Mouse (Mus musculus): Measurements from ENCODE around the gene Elmod3. TPM values are rescaled to one million over a fixed set of nuclear protein-coding genes. Genes with fewer than 3 reads are reported as not detected.

The Elmod3 gene
- total RNA-seq (2021) = 10 to 100 TPM; 13.0 to 14.4 TPM

GRCm38 (mm10) chr6:72597956-72598753 is at the start of gene Elmod3, which contains the start of gene Retsat:
Gene Elmod3 (minus strand): TSS chr6:72598413.
Gene Retsat (plus strand): TSS chr6:72598475.
- peak; percentile 94 for DNase-seq (ENCODE audit: extremely low spot score in 1 of 2, low spot score in 2 of 2)
- intact Hi-C loops (cut with DNase I) = no loop called here

- DNase-seq (ENCODE audit: extremely low spot score in 1 of 2, low spot score in 2 of 2) = peak; percentile 73
- intact Hi-C loops (cut with DNase I) = loop anchor here (2.0 kb wide), 1 partner anchor 141 kb away; the partner anchor contains the start of gene Tcf7l1
Observed at GRCm38 (mm10) chr6:72647383-72647820, 49.2 kb upstream of the Elmod3 start.

- intact Hi-C loops (cut with DNase I) = no loop called here
- no peak for DNase-seq (ENCODE audit: extremely low spot score in 1 of 2, low spot score in 2 of 2)
Observed at GRCm38 (mm10) chr6:72645364-72645763, 47.2 kb upstream of the Elmod3 start.

GRCm38 (mm10) chr6:72644576-72644975 is 46.4 kb upstream of the Elmod3 start:
- intact Hi-C loops (cut with DNase I) = no loop called here
- no peak for DNase-seq (ENCODE audit: extremely low spot score in 1 of 2, low spot score in 2 of 2)

- DNase-seq (ENCODE audit: extremely low spot score in 1 of 2, low spot score in 2 of 2) = no peak
- intact Hi-C loops (cut with DNase I) = no loop called here
Observed at GRCm38 (mm10) chr6:72641218-72641954, 43.2 kb upstream of the Elmod3 start.

GRCm38 (mm10) chr6:72636940-72637339 is 38.7 kb upstream of the Elmod3 start:
- intact Hi-C loops (cut with DNase I) = loop anchor here (5.0 to 10.0 kb wide), 2 partner anchors 195 to 588 kb away; partner anchors contain the start of gene Dnah6
- DNase-seq (ENCODE audit: extremely low spot score in 1 of 2, low spot score in 2 of 2) = no peak

GRCm38 (mm10) chr6:72635760-72636431 is 37.7 kb upstream of the Elmod3 start:
- intact Hi-C loops (cut with DNase I) = loop anchor here (5.0 to 10.0 kb wide), 2 partner anchors 196 to 589 kb away; partner anchors contain the start of gene Dnah6
- peak; percentile 23 to 57 for DNase-seq (ENCODE audit: extremely low spot score in 1 of 2, low spot score in 2 of 2)

GRCm38 (mm10) chr6:72634311-72634710 is 36.1 kb upstream of the Elmod3 start:
- DNase-seq (ENCODE audit: extremely low spot score in 1 of 2, low spot score in 2 of 2) = no peak
- intact Hi-C loops (cut with DNase I) = loop anchor here (10.0 kb wide), 1 partner anchor 590 kb away; the partner anchor contains the start of gene Dnah6

- no peak for DNase-seq (ENCODE audit: extremely low spot score in 1 of 2, low spot score in 2 of 2)
- intact Hi-C loops (cut with DNase I) = loop anchor here (10.0 kb wide), 1 partner anchor 593 kb away; the partner anchor contains the start of gene Dnah6
Observed at GRCm38 (mm10) chr6:72631700-72632099, 33.5 kb upstream of the Elmod3 start.

- DNase-seq (ENCODE audit: extremely low spot score in 1 of 2, low spot score in 2 of 2) = no peak
- intact Hi-C loops (cut with DNase I) = loop anchor here (10.0 kb wide), 1 partner anchor 594 kb away; the partner anchor contains the start of gene Dnah6
Observed at GRCm38 (mm10) chr6:72630961-72631360, 32.7 kb upstream of the Elmod3 start.

- intact Hi-C loops (cut with DNase I) = loop anchor here (10.0 kb wide), 1 partner anchor 594 kb away; the partner anchor contains the start of gene Dnah6
- DNase-seq (ENCODE audit: extremely low spot score in 1 of 2, low spot score in 2 of 2) = no peak
Observed at GRCm38 (mm10) chr6:72630370-72630769, 32.2 kb upstream of the Elmod3 start.

- intact Hi-C loops (cut with DNase I) = no loop called here
- peak in 1 of 2 experiments; percentile 45 for DNase-seq (ENCODE audit: extremely low spot score in 1 of 2, low spot score in 2 of 2)
Observed at GRCm38 (mm10) chr6:72627276-72627675, 29.1 kb upstream of the Elmod3 start.

- no peak for DNase-seq (ENCODE audit: extremely low spot score in 1 of 2, low spot score in 2 of 2)
- intact Hi-C loops (cut with DNase I) = no loop called here
Observed at GRCm38 (mm10) chr6:72626391-72626790, 28.2 kb upstream of the Elmod3 start.

GRCm38 (mm10) chr6:72623661-72624402 is 25.6 kb upstream of the Elmod3 start:
- DNase-seq (ENCODE audit: extremely low spot score in 1 of 2, low spot score in 2 of 2) = no peak
- intact Hi-C loops (cut with DNase I) = no loop called here

- DNase-seq (ENCODE audit: extremely low spot score in 1 of 2, low spot score in 2 of 2) = no peak
- intact Hi-C loops (cut with DNase I) = no loop called here
Observed at GRCm38 (mm10) chr6:72622917-72623316, 24.7 kb upstream of the Elmod3 start.

- no peak for DNase-seq (ENCODE audit: extremely low spot score in 1 of 2, low spot score in 2 of 2)
Observed at GRCm38 (mm10) chr6:72620920-72621319, 22.7 kb upstream of the Elmod3 start.

GRCm38 (mm10) chr6:72619734-72620532 is 21.7 kb upstream of the Elmod3 start:
- intact Hi-C loops (cut with DNase I) = no loop called here
- DNase-seq (ENCODE audit: extremely low spot score in 1 of 2, low spot score in 2 of 2) = no peak

More at GRCm38 (mm10) chr6:72620920-72621319, 22.7 kb upstream of the Elmod3 start:
- intact Hi-C loops (cut with DNase I) = no loop called here
